Mouse (Mus musculus): ENCODE results near the gene Colq.
"Not testable (repeated sequence)": the region's sequence is repeated elsewhere in the genome, so short reads cannot be mapped to it uniquely, and the experiment has no call there.

The Colq gene

GRCm38 (mm10) chr14:31591243-31591642, at the start of gene Colq:
Gene Colq, minus strand, starts transcription at chr14:31591343.
- DNase-seq (ENCODE audit: low spot score in 2 of 2) = no peak

- DNase-seq (ENCODE audit: low spot score in 2 of 2) = no peak
Observed at GRCm38 (mm10) chr14:31640346-31640889, 49.3 kb upstream of the Colq start, which contains the start of gene Gm49387. Gene Gm49387, minus strand, starts transcription at chr14:31640878.

- DNase-seq (ENCODE audit: low spot score in 2 of 2) = no peak
Observed at GRCm38 (mm10) chr14:31630677-31631076, 39.5 kb upstream of the Colq start.

GRCm38 (mm10) chr14:31622748-31623147, 31.6 kb upstream of the Colq start:
- DNase-seq (ENCODE audit: low spot score in 2 of 2) = no peak

GRCm38 (mm10) chr14:31620591-31621223, 29.6 kb upstream of the Colq start:
- no peak for DNase-seq (ENCODE audit: low spot score in 2 of 2)

- DNase-seq (ENCODE audit: low spot score in 2 of 2) = no peak
Observed at GRCm38 (mm10) chr14:31617997-31618396, 26.9 kb upstream of the Colq start.

- no peak for DNase-seq (ENCODE audit: low spot score in 2 of 2)
Observed at GRCm38 (mm10) chr14:31617204-31617603, 26.1 kb upstream of the Colq start.

GRCm38 (mm10) chr14:31613671-31614070, 22.5 kb upstream of the Colq start:
- no peak for DNase-seq (ENCODE audit: low spot score in 2 of 2)

- no peak for DNase-seq (ENCODE audit: low spot score in 2 of 2)
Observed at GRCm38 (mm10) chr14:31611986-31612385, 20.8 kb upstream of the Colq start.

- DNase-seq (ENCODE audit: low spot score in 2 of 2) = no peak
Observed at GRCm38 (mm10) chr14:31605514-31605913, 14.4 kb upstream of the Colq start.

- no peak for DNase-seq (ENCODE audit: low spot score in 2 of 2)
Observed at GRCm38 (mm10) chr14:31604916-31605315, 13.8 kb upstream of the Colq start.

GRCm38 (mm10) chr14:31602616-31602979, 11.5 kb upstream of the Colq start:
- not testable (repeated sequence) for DNase-seq (ENCODE audit: low spot score in 2 of 2)

GRCm38 (mm10) chr14:31601908-31602615, 10.9 kb upstream of the Colq start:
- DNase-seq (ENCODE audit: low spot score in 2 of 2) = no peak

GRCm38 (mm10) chr14:31597446-31597845, 6.3 kb upstream of the Colq start:
- DNase-seq (ENCODE audit: low spot score in 2 of 2) = no peak

GRCm38 (mm10) chr14:31596408-31596807, 5.3 kb upstream of the Colq start:
- DNase-seq (ENCODE audit: low spot score in 2 of 2) = no peak

GRCm38 (mm10) chr14:31594693-31595092, 3.5 kb upstream of the Colq start:
- DNase-seq (ENCODE audit: low spot score in 2 of 2) = no peak

- DNase-seq (ENCODE audit: low spot score in 2 of 2) = no peak
Observed at GRCm38 (mm10) chr14:31593036-31593435, 1.9 kb upstream of the Colq start.

- DNase-seq (ENCODE audit: low spot score in 2 of 2) = no peak
Observed at GRCm38 (mm10) chr14:31586451-31586850, 4.7 kb downstream of the Colq start.

GRCm38 (mm10) chr14:31583082-31583481, 8.1 kb downstream of the Colq start:
- no peak for DNase-seq (ENCODE audit: low spot score in 2 of 2)

- no peak for DNase-seq (ENCODE audit: low spot score in 2 of 2)
Observed at GRCm38 (mm10) chr14:31577966-31578735, 13.0 kb downstream of the Colq start.

GRCm38 (mm10) chr14:31576846-31577697, 14.1 kb downstream of the Colq start:
- no peak for DNase-seq (ENCODE audit: low spot score in 2 of 2)
